Mouse (Mus musculus) cerebellum, adult 2 months (tissue): ENCODE data around the gene Gm10491. TPM values are rescaled to one million over a fixed set of nuclear protein-coding genes. Genes with fewer than 3 reads are reported as not detected.
"Not testable (repeated sequence)": the region's sequence is repeated elsewhere in the genome, so short reads cannot be mapped to it uniquely, and the experiment has no call there.

ENCODE experiments used
- DNase-seq, 2 experiments: peaks; one replicate each; pipeline ENCODE4 v3.0.0; 2021
- H3K27ac ChIP-seq: fragments of 200-500 bp; 2 replicates; pipeline ENCODE4 v1.5.1; 2012; ENCODE audit warnings: low read length, control low read depth, inconsistent platforms; ENCODE audit not compliant: insufficient read depth
- H3K27me3 ChIP-seq: fragments of 200-500 bp; 2 replicates; pipeline ENCODE4 v1.6.1; 2012; ENCODE audit warnings: inconsistent platforms, mild to moderate bottlenecking, low read length, moderate library complexity; ENCODE audit not compliant: control insufficient read depth, insufficient read depth
- H3K4me1 ChIP-seq: fragments of 200-500 bp; 2 replicates; pipeline ENCODE4 v1.6.1; 2011; ENCODE audit warnings: low read length; ENCODE audit not compliant: control insufficient read depth, insufficient read depth
- H3K4me3 ChIP-seq: fragments of 200-500 bp; replicated peaks from 2 replicates; pipeline ENCODE3; 2011; ENCODE audit warnings: mild to moderate bottlenecking, low read depth, low read length, control low read depth; ENCODE audit not compliant: insufficient read depth
- CTCF ChIP-seq: fragments of 200-500 bp; IDR thresholded peaks from 2 replicates; pipeline ENCODE4 v1.5.1; 2011; ENCODE audit warnings: low read depth, mild to moderate bottlenecking, control low read depth, low read length, moderate library complexity, borderline replicate concordance; ENCODE audit not compliant: insufficient read depth
- POLR2A ChIP-seq: fragments of 200-500 bp; IDR thresholded peaks from 2 replicates; pipeline ENCODE4 v1.6.1; 2011; ENCODE audit warnings: low read length, control low read depth, borderline replicate concordance; ENCODE audit not compliant: insufficient read depth
- WGBS: fragments of 180-500 bp; shearing (Covaris S2); methylation state at CpG from one replicate; pipeline ENCODE4 v1.1.7; 2018; 5-methylcytosine and 5-hydroxymethylcytosine counted together
- polyA plus RNA-seq: library from polyadenylated mRNA; depleted of rRNA; stranded (reverse); fragments of >200 nt; gene quantifications from 2 replicates; pipeline ENCODE4 v1.2.3, GENCODE M21; 2012

Gm10491 gene
- polyA plus RNA-seq, 1 experiment: not detected

DNA sequence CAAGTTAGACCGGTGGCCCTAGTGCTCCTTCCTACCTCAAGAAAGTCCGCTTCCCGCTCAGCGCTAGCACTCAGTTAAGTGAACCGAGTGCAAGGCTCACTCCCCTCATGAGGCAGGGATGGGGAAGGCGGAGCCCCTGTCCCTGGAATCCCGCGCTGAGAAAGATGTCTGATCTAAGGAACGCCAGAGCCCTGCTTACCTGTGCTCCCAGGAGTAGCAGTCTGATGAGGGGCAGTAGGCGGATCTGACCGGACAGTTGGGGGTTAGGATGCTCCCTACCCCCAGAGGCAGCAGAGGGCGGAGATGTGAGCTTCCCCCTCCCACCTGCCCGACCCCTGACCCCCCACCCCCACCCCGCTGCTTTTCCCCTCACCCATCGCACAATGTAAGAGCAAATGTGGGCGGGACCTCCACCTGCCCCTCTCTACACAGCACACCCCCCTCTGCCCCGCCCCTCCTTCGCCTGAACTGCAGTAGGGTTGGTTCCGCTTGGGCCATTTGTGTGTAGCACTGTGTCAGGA, 20.7 kb upstream of the Gm10491 start, which contains the start of gene Eras:
Gene Eras (minus strand): TSS at position 338 of the 521 bp plus-strand sequence.
- H3K27ac ChIP-seq: no peak within 1 kb of the TSS
- WGBS: 32% methylated on average over 16 of the region's 19 CpGs
- TF ChIP-seq POLR2A (no peak), CTCF (no peak)
- H3K27me3 ChIP-seq: no peaks in the 10 kb centered on the region
- no peak for DNase-seq
- H3K4me3 ChIP-seq: no peak within 1 kb of the TSS
- no peaks in the 10 kb centered on the region for H3K4me1 ChIP-seq

DNA sequence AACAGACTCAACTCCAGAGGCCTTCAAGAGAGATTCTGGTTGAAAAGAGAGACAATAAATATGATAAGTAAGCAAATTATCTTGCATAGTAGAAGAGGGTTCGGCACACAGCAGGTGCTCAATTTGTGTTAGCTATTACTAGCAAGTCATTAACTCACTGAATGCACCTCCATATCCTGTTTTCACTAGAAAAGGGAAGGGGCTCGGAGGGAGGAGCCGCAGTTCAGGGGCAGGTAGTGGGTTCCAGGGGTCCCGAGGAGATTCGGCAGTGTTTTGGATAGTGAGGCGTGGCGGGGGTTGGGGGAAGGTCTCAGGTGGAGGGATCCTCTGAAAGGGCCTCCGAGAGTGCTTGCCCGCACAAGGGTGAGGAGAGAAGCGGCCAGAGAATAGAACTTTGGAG, 19.5 kb upstream of the Gm10491 start:
- Histone ChIP-seq H3K4me1 (peaks cover 3% of the 10 kb centered on the region), H3K4me3 (no peak overlapping the region), H3K27ac (no peak overlapping the region), H3K27me3 (no peaks in the 10 kb centered on the region)
- WGBS: 53% methylated on average over 10 of the region's 10 CpGs
- TF ChIP-seq CTCF (no peak), POLR2A (no peak)
- DNase-seq: no peak

DNA sequence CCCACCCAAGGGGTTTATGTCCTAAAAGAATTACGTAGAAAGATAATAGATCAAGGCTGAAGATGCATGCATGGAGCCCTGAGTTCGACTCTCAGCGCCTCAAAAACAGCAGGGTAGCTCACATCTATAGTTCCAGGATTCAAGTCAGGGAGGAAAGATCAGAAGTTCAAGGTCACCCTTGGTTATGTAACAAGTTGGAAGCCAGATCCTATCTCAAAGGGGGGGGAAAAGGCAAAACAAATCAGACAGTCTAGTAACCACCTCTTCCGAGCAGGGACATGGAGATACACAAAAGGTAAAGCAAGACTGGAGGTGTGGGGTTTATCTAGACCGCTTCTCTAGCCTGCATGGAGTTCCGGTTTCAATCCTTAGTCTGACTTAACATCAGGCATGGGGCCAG, 18.6 kb upstream of the Gm10491 start:
- TF ChIP-seq CTCF (no peak), POLR2A (no peak)
- Histone ChIP-seq H3K4me1 (peaks cover 3% of the 10 kb centered on the region), H3K27ac (no peak overlapping the region), H3K27me3 (no peaks in the 10 kb centered on the region), H3K4me3 (no peak overlapping the region)
- DNase-seq: no peak
- whole genome bisulfite sequencing: 83% methylated on average over 6 of the region's 6 CpGs

DNA sequence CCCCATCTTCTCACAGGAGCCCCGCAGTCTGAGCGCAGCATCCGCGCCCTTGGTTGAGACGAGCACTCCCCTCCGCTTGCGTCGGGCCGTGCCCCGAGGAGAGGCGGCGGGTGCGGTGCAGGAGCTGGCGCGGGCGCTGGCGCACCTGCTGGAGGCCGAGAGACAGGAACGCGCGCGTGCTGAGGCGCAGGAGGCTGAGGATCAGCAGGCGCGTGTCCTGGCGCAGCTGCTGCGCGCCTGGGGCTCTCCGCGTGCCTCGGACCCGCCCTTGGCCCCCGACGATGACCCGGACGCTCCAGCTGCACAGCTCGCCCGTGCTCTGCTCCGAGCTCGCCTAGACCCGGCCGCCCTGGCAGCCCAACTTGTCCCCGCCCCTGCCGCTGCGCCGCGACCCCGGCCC, 14.4 kb upstream of the Gm10491 start:
- Histone ChIP-seq H3K4me3 (peak overlapping the region; percentile 34), H3K4me1 (peaks cover 3% of the 10 kb centered on the region), H3K27me3 (no peaks in the 10 kb centered on the region), H3K27ac (no peak overlapping the region)
- 4% methylated on average over 37 of the region's 48 CpGs for WGBS
- TF ChIP-seq CTCF: no peak
- TF ChIP-seq POLR2A: no peak
- DNase-seq: peak; percentile 42 to 44

DNA sequence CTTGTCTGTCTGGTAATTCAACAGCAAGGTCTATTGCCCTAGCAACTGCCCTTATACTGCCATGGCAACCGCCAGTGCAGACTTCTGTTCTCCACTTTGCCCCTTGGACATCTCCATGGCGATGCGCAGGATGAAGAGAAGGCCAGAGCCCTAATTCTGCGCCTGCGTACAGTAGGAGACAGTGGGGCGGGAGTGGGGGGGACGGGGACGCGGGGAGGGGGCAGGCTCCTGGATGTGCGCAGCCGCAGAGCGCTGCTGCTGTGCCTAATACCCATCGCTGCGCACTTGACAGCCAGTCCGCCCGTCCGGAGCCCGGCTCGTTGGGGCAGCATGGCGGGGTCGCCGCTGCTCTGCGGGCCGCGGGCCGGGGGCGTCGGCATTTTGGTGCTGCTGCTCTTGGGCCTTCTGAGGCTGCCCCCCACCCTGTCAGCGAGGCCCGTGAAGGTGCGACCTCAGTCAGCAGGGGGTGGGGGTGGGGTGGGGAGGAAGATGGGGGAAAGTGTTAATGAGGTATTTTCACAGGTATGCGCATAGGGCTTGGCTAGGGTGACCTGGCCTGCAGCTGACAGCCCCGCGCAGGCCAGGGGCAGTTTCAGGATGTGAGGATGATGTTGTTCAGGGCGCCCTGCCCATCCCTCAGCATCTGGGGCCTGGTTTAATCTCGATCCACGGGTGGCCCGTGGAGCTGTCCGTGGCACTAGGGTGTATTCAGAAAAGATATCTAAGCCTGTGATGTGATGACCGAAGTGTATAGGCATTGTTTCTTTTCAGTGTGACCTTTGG, 12.2 kb upstream of the Gm10491 start, which contains the start of gene Pcsk1n:
Gene Pcsk1n (plus strand): TSS at position 222 of the 783 bp plus-strand sequence.
- DNase-seq: peak; percentile 72 to 74
- no peaks in the 10 kb centered on the region for H3K27me3 ChIP-seq
- H3K4me3 ChIP-seq: peak within 1 kb of the TSS; percentile 86
- H3K27ac ChIP-seq: peak within 1 kb of the TSS; percentile 86
- H3K4me1 ChIP-seq: peaks cover 3% of the 10 kb centered on the region
- WGBS: 9% methylated on average over 23 of the region's 40 CpGs
- TF ChIP-seq CTCF: no peak
- peak; percentile 73 for TF ChIP-seq POLR2A

DNA sequence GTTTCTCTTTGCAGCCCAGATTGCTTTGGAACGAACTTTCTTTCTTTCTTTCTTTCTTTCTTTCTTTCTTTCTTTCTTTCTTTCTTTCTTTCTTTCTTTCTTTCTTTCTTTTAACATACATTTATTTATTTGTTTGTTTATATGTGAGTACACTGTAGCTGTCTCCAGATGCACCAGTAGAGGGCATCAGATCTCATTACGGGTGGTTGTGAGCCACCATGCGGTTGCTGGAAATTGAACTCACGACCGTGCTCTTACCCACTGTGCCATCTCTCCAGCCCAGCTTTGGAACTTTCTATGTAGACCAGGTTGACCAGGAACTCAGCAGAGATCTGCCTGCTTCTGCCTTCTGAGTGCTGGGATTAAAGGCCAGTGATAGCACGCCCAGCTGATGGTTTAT, 10.3 kb upstream of the Gm10491 start:
- not testable (repeated sequence) for H3K27ac ChIP-seq, H3K27me3 ChIP-seq, H3K4me1 ChIP-seq, DNase-seq, H3K4me3 ChIP-seq
- WGBS: 66% methylated on average over 6 of the region's 6 CpGs

DNA sequence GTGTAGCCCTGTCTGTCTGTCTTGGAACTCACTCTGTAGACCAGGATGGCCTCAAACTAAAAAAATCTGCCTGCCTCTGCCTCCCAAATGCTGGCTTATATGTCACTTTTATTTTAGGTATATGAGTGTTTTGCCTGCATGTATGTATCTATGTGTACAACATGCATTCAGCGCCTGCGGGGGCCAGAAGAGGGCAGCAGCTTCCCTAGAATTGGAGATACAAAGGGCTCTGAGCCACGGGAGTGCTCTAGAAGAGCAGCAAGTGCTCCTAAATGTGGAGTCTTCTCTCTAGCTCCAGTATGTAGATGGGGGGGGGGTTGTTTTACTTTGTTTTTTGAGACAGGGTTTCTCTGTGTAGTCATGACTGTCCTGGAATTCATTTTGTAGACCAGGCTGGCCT, 8.0 kb upstream of the Gm10491 start:
- H3K27me3 ChIP-seq, H3K4me1 ChIP-seq, H3K27ac ChIP-seq, H3K4me3 ChIP-seq: not testable (repeated sequence)
- peak in 1 of 2 experiments; percentile 50 for DNase-seq
- TF ChIP-seq CTCF: 0 out of 2 replicates have a peak, but pooled peaks have one; percentile 6
- WGBS: 10% methylated on average over 3 of the region's 3 CpGs

DNA sequence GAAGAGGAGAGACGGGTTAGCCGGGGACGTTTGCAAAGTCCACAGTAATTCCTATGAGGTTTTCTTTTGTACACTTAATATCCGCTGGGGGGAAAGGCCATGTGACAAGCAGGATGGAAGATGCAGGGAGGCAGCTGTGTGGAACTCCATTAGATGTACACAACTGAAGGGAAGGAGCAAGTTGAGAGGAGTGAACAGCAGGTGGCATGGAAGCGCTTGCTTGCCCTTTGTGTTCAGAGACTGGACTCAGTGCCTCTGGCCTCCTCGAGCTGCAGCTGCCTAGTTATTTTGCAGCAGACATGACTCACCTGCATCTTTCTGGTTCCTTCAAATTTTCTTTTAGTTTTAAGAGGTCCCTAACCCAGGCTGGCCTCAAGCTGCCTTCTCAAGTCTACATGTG, 2.8 kb upstream of the Gm10491 start:
- Histone ChIP-seq H3K4me3 (no peak overlapping the region), H3K4me1 (no peaks in the 10 kb centered on the region), H3K27me3 (no peaks in the 10 kb centered on the region), H3K27ac (no peak overlapping the region)
- WGBS: 36% methylated on average over 6 of the region's 6 CpGs
- no peak for TF ChIP-seq CTCF
- no peak for TF ChIP-seq POLR2A
- no peak for DNase-seq

DNA sequence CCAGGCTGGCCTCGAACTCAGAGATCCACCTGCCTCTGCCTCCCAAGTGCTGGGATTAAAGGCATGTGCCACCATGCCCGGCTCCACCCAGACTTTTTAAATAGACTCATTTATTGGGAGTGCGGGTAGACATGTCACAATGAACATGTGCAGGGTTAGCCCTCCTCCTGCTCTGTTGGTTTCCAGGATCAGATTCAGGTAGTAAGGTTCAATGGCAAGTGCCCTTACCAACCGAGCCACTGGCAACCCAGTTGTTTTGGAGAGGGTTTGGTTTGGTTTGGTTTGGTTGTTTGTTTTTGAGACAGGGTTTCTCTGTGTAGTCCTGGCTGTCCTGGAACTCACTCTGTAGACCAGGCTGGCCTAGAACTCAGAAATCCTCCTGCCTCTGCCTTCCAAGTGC, 1.6 kb upstream of the Gm10491 start, which contains the start of gene Gm10490:
Gene Gm10490 (plus strand): TSS at position 301 of the 400 bp plus-strand sequence.
- WGBS: 91% methylated on average over 4 of the region's 4 CpGs
- DNase-seq, H3K4me3 ChIP-seq, H3K27me3 ChIP-seq, H3K4me1 ChIP-seq, H3K27ac ChIP-seq: not testable (repeated sequence)
